Mouse (Mus musculus): ENCODE measurements around the gene Gm45521. TPM values are rescaled to one million over a fixed set of nuclear protein-coding genes. Genes with fewer than 3 reads are reported as not detected.

Gene Gm45521
- polyA plus RNA-seq, 1 experiment from 2014 or later, result not detected

GRCm38 (mm10) chr14:8007923-8008322, 50.8 kb downstream of the Gm45521 start:
- Histone ChIP-seq H3K4me2 (ENCODE audit: low read depth) (no peak overlapping the region), H3K27ac (ENCODE audit: low read depth, low read length) (no peak overlapping the region), H3K9me3 (ENCODE audit: control insufficient read depth, low read length) (no peaks in the 10 kb centered on the region), H3K36me3 (ENCODE audit: control insufficient read depth, insufficient read depth, low read length) (no peaks in the 10 kb centered on the region), H3K4me3 (ENCODE audit: low read depth, low read length) (no peak overlapping the region), H3K4me1 (ENCODE audit: control insufficient read depth, insufficient read depth, low read length) (peaks cover 4% of the 10 kb centered on the region; the same call in 1 of the 2 replicates), H3K9ac (ENCODE audit: low read length) (no peak overlapping the region), H3K27me3 (ENCODE audit: control insufficient read depth, insufficient read depth, low read length) (no peaks in the 10 kb centered on the region)
- DNase-seq (ENCODE audit: low spot score) (no peak), ATAC-seq (ENCODE audit: insufficient read depth, low FRiP score, low TSS enrichment) (no peak)
- 82% methylated on average over 10 of the region's 10 CpGs for WGBS

Other genes with a start within 250 kb of the Gm45521 start
- gene Gm26661, start 165.7 kb upstream of the Gm45521 start, polyA plus RNA-seq (2014; fragmentation: Nextera tagmentation; extraction: Ambion mirVana), result not detected in 2 replicates
- gene Flnb, start 139.3 kb upstream of the Gm45521 start, polyA plus RNA-seq (2014; fragmentation: Nextera tagmentation; extraction: Ambion mirVana), result 14.4 and 15.5 TPM in 2 replicates
- gene Dnase1l3, start 37.3 kb downstream of the Gm45521 start, polyA plus RNA-seq (2014; fragmentation: Nextera tagmentation; extraction: Ambion mirVana), result not detected in 2 replicates
- 17.3 and 17.5 TPM in 2 replicates for gene Abhd6, start 45.6 kb downstream of the Gm45521 start, polyA plus RNA-seq (2014; fragmentation: Nextera tagmentation; extraction: Ambion mirVana)
- gene Rpp14, start 123.1 kb downstream of the Gm45521 start, polyA plus RNA-seq (2014; fragmentation: Nextera tagmentation; extraction: Ambion mirVana), result 52.8 and 55.1 TPM in 2 replicates
- gene Pxk, start 140.9 kb downstream of the Gm45521 start, polyA plus RNA-seq (2014; fragmentation: Nextera tagmentation; extraction: Ambion mirVana), result 35.5 and 36.0 TPM in 2 replicates
- 219 and 225 TPM in 2 replicates for gene Pdhb, start 215.7 kb downstream of the Gm45521 start, polyA plus RNA-seq (2014; fragmentation: Nextera tagmentation; extraction: Ambion mirVana)